Mouse (Mus musculus) limb, embryonic 14.5 days (tissue): Measurements from ENCODE around the gene Stx1b. TPM values are rescaled to one million over a fixed set of nuclear protein-coding genes. Genes with fewer than 3 reads are reported as not detected.
A peak's percentile ranks its signal among the peaks of the same experiment; 100 is the strongest.

Experiments
- ATAC-seq: fragments of 200-750 bp; cut with Nextera tagmentation; 2 replicates; pipeline ENCODE4 v1.8.0; 2017; ENCODE audit warnings: low read depth, moderate number of reproducible peaks, moderate TSS enrichment; ENCODE audit not compliant: low FRiP score
- DNase-seq: peaks from one replicate; pipeline ENCODE4 v3.0.0-alpha.2; 2015; ENCODE audit warnings: low spot score
- H3K27ac ChIP-seq: fragments of 300-500 bp; sonication (generic); replicated peaks from 2 replicates; pipeline ENCODE4 v1.5.1; 2014; ENCODE audit warnings: low read depth, mild to moderate bottlenecking, low read length, moderate library complexity, mixed read lengths
- H3K27me3 ChIP-seq: fragments of 300-500 bp; sonication (generic); 2 replicates; pipeline ENCODE4 v1.6.1; 2014; ENCODE audit warnings: low read length, mixed read lengths; ENCODE audit not compliant: control insufficient read depth, insufficient read depth
- H3K36me3 ChIP-seq: fragments of 300-500 bp; sonication (generic); 2 replicates; pipeline ENCODE4 v1.6.1; 2014; ENCODE audit warnings: mild to moderate bottlenecking, low read length, moderate library complexity, mixed read lengths; ENCODE audit not compliant: control insufficient read depth, insufficient read depth
- H3K4me1 ChIP-seq: fragments of 300-500 bp; sonication (generic); 2 replicates; pipeline ENCODE4 v1.6.1; 2014; ENCODE audit warnings: antibody characterized with exemption, low read length, mixed read lengths; ENCODE audit not compliant: control insufficient read depth, insufficient read depth
- H3K4me2 ChIP-seq: fragments of 300-500 bp; sonication (generic); replicated peaks from 2 replicates; pipeline ENCODE4 v1.6.1; 2014; ENCODE audit warnings: low read depth, mild to moderate bottlenecking, low read length, moderate library complexity; ENCODE audit not compliant: severe bottlenecking
- H3K4me3 ChIP-seq: fragments of 300-500 bp; sonication (generic); replicated peaks from 2 replicates; pipeline ENCODE4 v1.5.1; 2014; ENCODE audit warnings: low read length
- H3K9ac ChIP-seq: fragments of 300-500 bp; sonication (generic); 2 replicates; pipeline ENCODE4 v1.6.1; 2014; ENCODE audit warnings: mild to moderate bottlenecking, low read depth, low read length, moderate library complexity; ENCODE audit not compliant: severe bottlenecking
- H3K9me3 ChIP-seq: fragments of 300-500 bp; sonication (generic); 2 replicates; pipeline ENCODE4 v1.6.1; 2016; ENCODE audit warnings: low read length; ENCODE audit not compliant: control insufficient read depth
- POLR2A ChIP-seq: fragments of 200-500 bp; IDR thresholded peaks from 2 replicates; pipeline ENCODE4 v1.8.0; 2012; ENCODE audit warnings: inconsistent platforms, mild to moderate bottlenecking, moderate library complexity, borderline replicate concordance; ENCODE audit not compliant: insufficient read depth, insufficient read length; ENCODE audit errors: extremely low read depth
- WGBS: fragments of 180-500 bp; shearing (Covaris S2); extraction: QIAGEN DNeasy Blood & Tissue Kit; methylation state at CpG from one replicate; pipeline ENCODE4 v1.1.7; 2014; 5-methylcytosine and 5-hydroxymethylcytosine counted together
- polyA plus RNA-seq, 2 experiments: library from polyadenylated mRNA; depleted of rRNA in 1 of 2; stranded (reverse) in 1 of 2; unstranded in 1 of 2; fragments of >200 nt; fragmentation: Nextera tagmentation in 1 of 2; extraction: Ambion mirVana in 1 of 2; gene quantifications; 2 replicates each; pipeline versions ENCODE4 v1.2.1 to v1.2.3; 2012 to 2014

Gene Stx1b
- polyA plus RNA-seq, 2 experiments: 4.0 to 43.9 TPM

- H3K4me2 ChIP-seq: peak within 1 kb of the TSS; percentile 92
- no peaks in the 10 kb centered on the region for H3K27me3 ChIP-seq
- peak within 1 kb of the TSS; percentile 81 for H3K9ac ChIP-seq
- peak within 1 kb of the TSS; percentile 70 for H3K4me3 ChIP-seq
- WGBS: 0% methylated on average over 24 of the region's 24 CpGs
- peak; percentile 89 for DNase-seq
- H3K9me3 ChIP-seq: no peaks in the 10 kb centered on the region
- H3K4me1 ChIP-seq: peaks cover 10% of the 10 kb centered on the region
- ATAC-seq: peak; percentile 64
- H3K36me3 ChIP-seq: peaks cover 39% of the 10 kb centered on the region
- peak; percentile 54; the same call in 1 of the 2 replicates for TF ChIP-seq POLR2A
- H3K27ac ChIP-seq: peak within 1 kb of the TSS; percentile 94
Observed at GRCm38 (mm10) chr7:127769651-127770038, 54.7 kb downstream of the Stx1b start, which contains the start of gene Orai3. Orai3 (plus strand) TSS chr7:127769815.

- peaks cover 44% of the 10 kb centered on the region for H3K36me3 ChIP-seq
- no peaks in the 10 kb centered on the region for H3K27me3 ChIP-seq
- H3K27ac ChIP-seq: peak overlapping the region; percentile 94
- no peaks in the 10 kb centered on the region for H3K9me3 ChIP-seq
- DNase-seq: peak; percentile 99
- H3K4me2 ChIP-seq: peak overlapping the region; percentile 92
- no peak for TF ChIP-seq POLR2A
- ATAC-seq: peak; percentile 89
- H3K4me1 ChIP-seq: peaks cover 10% of the 10 kb centered on the region
- peak overlapping the region; percentile 70 for H3K4me3 ChIP-seq
- under 1% methylated on average over 16 of the region's 16 CpGs for WGBS
- peak overlapping the region; percentile 81 for H3K9ac ChIP-seq
Observed at GRCm38 (mm10) chr7:127768997-127769593, 55.3 kb downstream of the Stx1b start.

DNA sequence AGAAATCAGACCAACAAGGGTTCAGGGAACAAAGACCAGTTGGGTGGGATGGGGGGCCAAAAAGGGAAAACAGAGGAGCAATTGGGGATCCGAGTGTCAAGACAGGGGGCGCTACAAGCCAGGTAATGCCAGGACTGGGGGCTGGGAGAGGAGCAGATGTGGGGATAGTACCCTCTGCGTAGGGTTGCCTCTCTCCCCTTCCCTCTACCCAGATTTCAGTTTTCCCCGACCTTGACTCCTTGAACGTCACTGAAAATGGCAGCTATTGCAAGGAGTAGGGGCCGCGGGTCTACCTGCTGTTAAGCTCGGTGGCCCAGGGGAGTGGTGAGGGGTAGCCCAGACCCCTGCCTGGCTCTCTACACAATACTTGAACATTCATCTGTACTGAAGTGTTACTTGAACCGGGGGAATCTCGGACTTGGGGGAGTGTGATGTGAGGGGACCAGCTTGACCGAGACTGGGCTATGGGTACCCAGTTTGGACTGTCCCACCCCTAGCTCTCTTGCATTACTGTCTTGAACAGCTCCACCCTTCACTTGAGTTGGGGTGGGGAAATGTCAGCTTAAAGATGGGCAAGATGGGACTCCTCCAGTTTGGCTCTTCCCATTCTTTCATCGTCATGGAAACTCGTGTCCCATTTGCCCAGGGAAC is 55.9 kb downstream of the Stx1b start:
- ATAC-seq: no peak
- H3K27me3 ChIP-seq: no peaks in the 10 kb centered on the region
- DNase-seq: peak; percentile 27
- H3K36me3 ChIP-seq: peaks cover 51% of the 10 kb centered on the region
- peak overlapping the region; percentile 70 for H3K4me3 ChIP-seq
- H3K9me3 ChIP-seq: no peaks in the 10 kb centered on the region
- no peak overlapping the region for H3K4me2 ChIP-seq
- H3K27ac ChIP-seq: peak overlapping the region; percentile 53
- H3K9ac ChIP-seq: no peak overlapping the region
- no peak for TF ChIP-seq POLR2A
- peaks cover 10% of the 10 kb centered on the region for H3K4me1 ChIP-seq
- WGBS: 52% methylated on average over 13 of the region's 13 CpGs

- 91% methylated on average over 19 of the region's 19 CpGs for WGBS
- Histone ChIP-seq H3K27ac (no peak overlapping the region), H3K4me3 (no peak overlapping the region), H3K4me2 (no peak overlapping the region), H3K27me3 (no peaks in the 10 kb centered on the region), H3K4me1 (peaks cover 10% of the 10 kb centered on the region), H3K9me3 (no peaks in the 10 kb centered on the region), H3K36me3 (peaks cover 56% of the 10 kb centered on the region), H3K9ac (no peak overlapping the region)
- ATAC-seq: no peak
- TF ChIP-seq POLR2A: no peak
- DNase-seq: no peak
Observed at GRCm38 (mm10) chr7:127767671-127768345, 56.5 kb downstream of the Stx1b start.

DNA sequence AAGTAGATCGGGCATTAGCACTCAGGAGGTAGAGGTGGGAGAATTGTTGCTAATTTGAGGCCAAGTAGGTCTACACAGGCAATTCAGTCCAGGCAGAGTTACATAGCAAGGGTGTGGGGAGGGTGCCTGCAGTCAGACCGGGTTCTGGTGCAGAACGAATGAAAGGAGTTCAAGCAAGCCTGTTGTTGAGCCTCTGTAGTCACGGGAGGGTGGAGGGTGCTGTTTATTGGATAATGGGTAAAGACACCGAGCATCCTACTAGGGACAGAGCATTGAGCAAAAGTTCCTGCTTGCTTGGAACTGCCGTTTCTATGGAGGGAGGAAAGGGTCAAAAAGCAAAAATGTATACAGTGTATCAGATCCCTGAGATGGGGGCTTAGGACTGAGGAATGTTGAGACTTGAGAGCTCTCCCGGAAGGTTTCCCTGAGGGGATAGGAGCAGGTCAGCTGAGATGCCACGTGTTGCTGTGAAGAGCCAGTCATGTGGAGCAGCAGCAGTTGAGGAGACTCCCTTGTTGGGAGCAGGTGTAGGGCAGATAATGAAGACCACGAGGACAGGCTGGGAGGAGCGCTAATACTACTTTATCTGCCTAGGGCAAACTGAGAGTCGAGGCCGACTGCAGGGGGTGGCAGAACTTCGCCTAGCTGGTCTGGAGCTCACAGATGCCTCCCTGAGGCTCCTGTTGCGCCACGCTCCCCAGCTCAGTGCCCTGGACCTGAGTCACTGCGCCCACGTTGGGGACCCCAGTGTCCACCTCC is 57.3 kb downstream of the Stx1b start:
- no peak overlapping the region for H3K4me3 ChIP-seq
- H3K4me1 ChIP-seq: peaks cover 10% of the 10 kb centered on the region
- no peaks in the 10 kb centered on the region for H3K27me3 ChIP-seq
- 77% methylated on average over 17 of the region's 17 CpGs for WGBS
- H3K9ac ChIP-seq: no peak overlapping the region
- DNase-seq (no peak), ATAC-seq (no peak)
- no peak for TF ChIP-seq POLR2A
- H3K9me3 ChIP-seq: no peaks in the 10 kb centered on the region
- H3K4me2 ChIP-seq: no peak overlapping the region
- peaks cover 63% of the 10 kb centered on the region for H3K36me3 ChIP-seq
- no peak overlapping the region for H3K27ac ChIP-seq
